Mouse (Mus musculus): ENCODE data around the gene Pelp1. TPM values are rescaled to one million over a fixed set of nuclear protein-coding genes. Genes with fewer than 3 reads are reported as not detected.
"Not testable (repeated sequence)": the region's sequence is repeated elsewhere in the genome, so short reads cannot be mapped to it uniquely, and the experiment has no call there.

Pelp1 gene
- total RNA-seq, 2 experiments from 2014 or later: 38.5 to 39.6 TPM

DNA sequence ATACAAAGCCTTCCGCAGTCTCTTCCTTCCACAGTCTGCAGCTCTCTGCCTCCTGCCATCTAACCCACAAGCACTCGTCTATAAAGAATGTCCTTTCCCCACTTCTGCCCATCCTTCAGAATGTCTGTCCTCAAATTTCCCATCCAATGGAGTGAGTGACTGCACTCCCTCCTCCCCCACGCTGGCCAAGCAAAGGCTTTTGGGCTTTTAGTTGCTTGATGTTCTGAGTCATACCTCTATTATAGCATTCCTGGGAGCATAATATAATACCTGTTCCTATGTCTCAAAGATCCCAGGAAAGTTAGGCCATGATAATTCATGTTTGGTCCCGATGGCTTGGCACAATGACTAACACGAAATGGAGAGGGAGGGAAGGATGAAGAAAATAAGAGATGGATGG is 21.7 kb upstream of the Pelp1 start:
- DNase-seq (ENCODE audit: low spot score in 2 of 2): peak in 1 of 2 experiments; percentile 14

DNA sequence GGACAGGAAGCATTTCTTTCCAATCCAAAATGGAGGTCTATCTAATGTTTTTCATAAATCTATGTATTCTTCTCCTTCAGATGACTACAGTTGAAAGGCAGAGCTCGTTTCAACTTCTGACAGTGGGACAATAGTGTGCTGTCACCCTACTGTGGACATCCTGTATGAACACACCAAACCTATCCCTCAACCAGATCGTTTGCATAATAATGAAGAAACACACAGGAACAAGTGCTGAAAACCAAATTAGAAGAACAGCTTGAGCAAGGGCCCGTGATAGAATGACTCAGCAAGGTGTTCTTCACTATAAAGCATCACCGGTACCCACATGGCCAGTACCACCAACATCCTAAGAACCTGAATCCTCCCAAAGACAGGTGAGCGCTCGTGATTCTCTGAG is 16.8 kb upstream of the Pelp1 start:
- DNase-seq (ENCODE audit: low spot score in 2 of 2): not testable (repeated sequence)

DNA sequence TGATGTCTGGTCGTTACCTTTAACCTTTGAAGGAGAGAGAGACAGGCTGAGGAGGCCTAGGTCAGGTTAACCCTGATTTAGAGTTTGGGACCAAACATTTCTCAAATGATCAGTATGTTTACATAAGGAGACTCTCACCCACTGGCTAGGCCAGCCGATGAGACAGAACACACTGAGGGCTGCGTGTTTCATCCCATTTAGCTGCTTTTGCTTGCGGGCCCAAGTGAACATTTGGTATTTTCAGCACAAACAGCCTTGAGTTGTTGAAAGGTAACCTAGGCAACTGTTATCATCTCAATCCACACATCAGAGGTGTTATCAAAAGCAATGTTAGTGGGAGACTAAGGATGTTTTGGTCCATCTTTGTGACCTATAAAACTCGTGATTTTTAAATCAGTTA is 9.7 kb upstream of the Pelp1 start:
- DNase-seq (ENCODE audit: low spot score in 2 of 2): peak in 1 of 2 experiments; percentile 14

DNA sequence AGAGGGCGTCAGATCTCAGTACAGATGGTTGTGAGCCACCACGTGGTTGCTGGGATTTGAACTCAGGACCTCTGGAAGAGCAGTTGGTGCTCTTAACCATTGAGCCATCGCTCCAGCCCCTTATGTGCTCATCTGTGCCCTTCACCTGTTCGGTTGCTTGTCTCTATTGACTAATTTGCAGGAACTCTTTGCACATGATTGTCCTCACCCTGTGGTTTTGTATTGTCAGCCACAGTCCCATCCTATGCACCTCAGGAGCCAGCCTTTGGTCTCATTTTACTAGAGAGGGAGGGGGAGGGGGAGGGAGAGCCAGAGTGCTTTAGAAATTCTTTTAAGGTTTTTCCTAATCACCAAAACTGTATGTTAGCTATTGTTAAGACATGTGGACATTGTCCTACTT is 8.4 kb upstream of the Pelp1 start:
- DNase-seq (ENCODE audit: low spot score in 2 of 2): no peak

DNA sequence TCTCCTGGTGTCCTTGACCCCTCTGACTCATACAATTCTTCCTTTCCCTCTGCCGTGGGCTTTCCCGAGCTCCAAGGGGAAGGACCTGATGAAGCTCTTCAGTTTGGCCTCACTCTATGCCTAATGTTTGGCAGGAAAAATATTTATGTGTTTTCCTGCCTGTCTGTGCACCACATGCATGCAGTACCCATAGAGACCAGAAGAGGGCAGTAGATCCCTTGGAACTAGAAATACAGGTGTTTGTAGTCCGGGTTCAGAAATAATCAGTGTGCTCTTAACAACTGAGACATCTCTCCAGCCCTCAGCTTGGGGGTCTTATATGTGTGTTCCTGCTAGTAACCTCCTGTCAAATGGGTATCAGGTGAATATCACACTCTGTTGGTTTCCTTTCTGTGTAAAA is 4.1 kb upstream of the Pelp1 start:
- peak; percentile 74 to 85 for DNase-seq (ENCODE audit: low spot score in 2 of 2)

DNA sequence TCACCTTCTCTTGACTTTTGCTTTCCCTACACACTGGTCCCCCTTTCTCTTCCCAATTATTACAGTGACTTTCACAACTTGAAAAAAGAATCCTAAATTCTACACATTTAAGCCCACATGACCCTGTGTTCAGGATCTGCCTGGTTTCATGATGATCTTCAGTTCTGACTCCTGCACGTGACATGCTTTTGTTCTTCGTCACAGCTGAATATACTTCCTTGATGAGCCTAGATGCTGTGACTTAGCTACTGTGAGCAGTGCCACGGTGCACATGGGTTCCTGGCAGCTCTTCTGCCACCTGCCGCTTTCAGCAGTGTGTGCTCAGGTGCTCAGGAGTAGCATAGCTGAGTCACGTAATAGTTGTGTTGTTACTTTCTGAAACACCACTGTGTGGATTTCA is 2.8 kb upstream of the Pelp1 start:
- no peak for DNase-seq (ENCODE audit: low spot score in 2 of 2)

DNA sequence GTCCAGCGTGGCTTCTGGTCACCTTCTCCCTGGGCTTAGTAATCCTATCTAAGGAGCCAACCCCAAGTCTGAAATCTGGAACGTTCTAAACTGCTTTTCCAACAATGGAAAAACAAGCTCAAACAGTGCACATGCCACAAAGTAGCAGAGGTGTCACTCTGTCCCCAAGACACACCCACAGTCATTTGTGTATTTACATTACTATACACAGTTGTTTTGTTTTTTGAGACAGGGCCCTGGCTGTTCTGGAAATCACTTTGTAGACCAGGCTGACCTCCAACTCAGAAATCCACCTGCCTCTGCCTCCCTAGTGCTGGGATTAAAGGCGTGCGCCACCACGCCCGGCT is 439 bp upstream of the Pelp1 start:
- DNase-seq (ENCODE audit: low spot score in 2 of 2): no peak

DNA sequence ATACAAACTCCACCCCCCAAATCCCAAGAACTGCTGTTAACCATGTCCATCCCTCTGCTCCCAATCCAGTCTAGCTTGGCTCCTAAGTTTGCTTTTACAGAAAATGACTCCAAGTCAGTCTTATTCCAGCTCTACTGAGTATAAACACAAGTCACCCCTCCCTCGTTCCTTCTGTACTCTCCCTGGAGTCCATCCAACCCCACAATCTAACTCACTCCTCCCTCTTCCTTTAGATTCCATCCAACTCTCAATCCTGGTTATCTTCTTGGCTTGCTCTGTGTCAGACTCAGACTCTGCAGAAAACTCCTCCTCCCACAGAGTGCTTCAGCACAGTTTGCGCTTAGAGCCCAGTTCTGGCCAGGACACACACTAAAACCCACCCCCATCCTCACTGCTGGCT is 6.2 kb downstream of the Pelp1 start:
- DNase-seq (ENCODE audit: low spot score in 2 of 2): no peak

DNA sequence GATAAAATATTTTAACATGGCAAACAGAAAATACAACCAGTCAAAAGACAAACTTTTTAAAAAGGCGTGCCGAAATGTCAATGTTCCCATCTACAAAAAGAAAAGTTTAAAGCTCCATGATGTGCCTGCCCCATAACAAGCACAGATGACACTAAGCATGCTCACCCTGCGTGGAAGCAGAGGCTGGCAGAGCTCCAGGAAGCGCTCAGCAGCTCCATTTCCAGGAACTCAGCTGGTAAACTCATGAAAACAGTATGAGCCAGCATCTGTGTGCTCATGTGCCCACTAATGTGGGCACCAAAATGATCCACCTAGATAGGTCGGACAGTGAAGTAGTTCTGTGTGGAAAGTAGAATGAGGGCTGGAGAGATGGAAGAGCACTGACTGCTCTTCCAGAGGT is 20.4 kb downstream of the Pelp1 start:
- DNase-seq (ENCODE audit: low spot score in 2 of 2): peak; percentile 17 to 32

DNA sequence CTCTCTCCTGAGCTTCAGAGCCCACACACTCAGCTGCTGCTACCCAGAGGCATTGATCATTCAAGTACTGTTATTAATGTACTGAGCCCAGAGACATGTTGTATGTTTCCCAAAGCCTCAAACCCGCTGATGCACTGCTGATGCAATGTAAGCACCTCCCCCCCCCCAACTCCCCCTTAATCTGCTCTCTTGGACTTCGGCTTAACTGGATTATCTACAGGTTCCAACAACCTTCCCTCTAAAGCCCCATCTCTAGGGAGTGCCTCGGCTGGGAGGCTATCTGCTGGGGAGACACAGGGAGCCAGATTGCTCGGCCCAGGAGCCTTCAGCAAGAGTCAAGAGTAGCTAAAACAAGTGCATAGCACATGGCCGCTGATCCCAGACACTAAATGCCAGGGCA is 22.4 kb downstream of the Pelp1 start:
- no peak for DNase-seq (ENCODE audit: low spot score in 2 of 2)

DNA sequence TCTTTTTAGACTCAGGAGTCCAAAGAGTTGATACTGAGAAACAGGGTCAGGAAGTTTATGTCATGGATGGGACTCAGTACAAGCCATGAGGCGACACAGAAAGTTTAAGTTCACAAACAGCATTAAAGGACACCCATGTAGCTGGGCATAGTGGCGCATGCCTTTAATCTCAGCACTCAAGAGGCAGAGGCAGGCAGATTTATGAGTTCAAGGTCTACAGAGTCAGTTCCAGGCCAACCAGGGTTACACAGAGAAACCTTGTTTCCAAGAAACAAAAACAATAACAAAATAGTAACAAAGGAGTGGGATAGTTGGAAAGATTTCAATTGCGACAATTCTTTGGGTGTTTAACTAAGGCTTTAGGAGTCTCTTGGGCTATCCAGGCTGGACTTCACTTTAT is 25.7 kb downstream of the Pelp1 start:
- no peak for DNase-seq (ENCODE audit: low spot score in 2 of 2)

DNA sequence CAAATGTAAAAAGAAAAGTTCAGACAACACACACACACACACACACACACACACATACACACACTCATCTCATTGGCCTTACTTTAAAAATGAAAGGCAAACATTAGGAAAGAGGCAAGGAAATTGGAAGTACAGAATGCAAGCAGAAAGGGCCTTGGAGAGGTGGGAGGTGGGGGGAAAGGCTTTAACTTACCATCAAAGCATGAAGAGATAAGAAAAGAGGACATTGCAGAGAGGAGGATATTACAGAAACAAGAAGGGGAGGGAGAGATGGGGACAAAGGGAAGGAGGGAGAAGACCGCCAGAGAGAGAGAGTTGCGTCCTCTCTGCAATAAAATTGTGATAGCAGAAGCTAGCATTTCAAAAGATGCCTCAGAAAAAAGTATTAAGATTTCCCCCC is 28.5 kb downstream of the Pelp1 start:
- DNase-seq (ENCODE audit: low spot score in 2 of 2): no peak

DNA sequence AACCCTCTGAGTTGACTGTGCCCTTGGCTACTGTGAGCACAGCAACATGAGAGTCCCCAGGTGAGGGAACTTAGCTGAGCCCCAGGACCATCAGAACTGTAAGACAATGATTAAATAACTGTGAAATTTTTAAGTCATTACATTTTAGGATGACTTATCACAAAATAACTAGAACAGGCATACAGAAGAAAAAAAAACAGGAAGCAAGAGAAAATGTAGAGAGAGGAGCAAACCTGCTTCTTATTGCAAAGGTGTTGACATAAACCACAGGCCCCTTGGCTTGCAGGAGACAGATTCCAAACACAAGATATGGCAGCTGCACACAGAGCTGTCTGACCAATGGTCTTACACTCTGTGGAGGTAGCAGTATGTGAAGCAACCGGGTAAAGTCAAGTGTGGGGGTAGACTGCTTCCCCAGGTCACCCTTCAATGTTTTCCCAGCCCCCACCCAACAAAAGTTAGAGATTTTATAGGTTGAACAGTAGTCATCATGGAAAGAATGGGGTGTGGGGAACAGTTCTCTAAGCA is 29.3 kb downstream of the Pelp1 start:
- DNase-seq (ENCODE audit: low spot score in 2 of 2): no peak

DNA sequence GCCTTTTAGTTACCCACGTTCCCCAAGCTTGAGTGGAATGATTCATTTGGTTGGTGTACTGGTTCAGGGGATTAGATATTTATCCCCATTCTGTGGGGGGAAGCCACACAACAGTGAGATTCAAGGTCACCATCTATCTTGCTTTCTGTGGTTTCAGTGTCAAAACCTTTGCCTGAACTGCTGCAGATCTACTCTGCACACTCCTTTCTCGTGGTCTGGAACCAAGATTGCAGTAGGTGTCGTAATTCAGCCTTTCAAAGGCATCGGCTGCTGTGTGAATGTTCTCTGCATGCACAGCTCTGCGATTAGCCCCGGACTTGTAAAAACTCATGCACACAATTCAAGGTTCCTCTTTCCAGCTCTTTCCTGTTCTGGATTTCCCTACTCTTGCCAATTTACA is 33.8 kb downstream of the Pelp1 start:
- DNase-seq (ENCODE audit: low spot score in 2 of 2): no peak

DNA sequence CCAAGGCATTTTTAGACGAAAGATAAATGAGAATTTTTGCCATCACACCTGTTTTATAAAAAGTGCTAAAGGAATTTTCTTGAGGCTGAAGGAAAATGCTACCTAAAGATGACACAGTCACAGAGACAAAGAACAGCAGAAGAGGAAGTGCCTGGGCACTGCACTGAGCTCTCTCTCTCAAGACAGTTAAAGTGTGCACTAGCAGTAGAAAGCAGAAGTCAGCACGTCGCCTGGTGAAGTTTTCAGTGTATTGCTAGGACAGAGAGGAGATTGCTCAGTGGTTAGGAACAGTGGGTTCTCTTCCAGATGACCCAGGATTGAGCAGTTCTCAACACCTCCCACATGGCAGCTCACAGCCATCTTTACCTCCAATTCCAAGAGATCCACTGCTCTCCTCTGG is 35.5 kb downstream of the Pelp1 start:
- no peak for DNase-seq (ENCODE audit: low spot score in 2 of 2)

DNA sequence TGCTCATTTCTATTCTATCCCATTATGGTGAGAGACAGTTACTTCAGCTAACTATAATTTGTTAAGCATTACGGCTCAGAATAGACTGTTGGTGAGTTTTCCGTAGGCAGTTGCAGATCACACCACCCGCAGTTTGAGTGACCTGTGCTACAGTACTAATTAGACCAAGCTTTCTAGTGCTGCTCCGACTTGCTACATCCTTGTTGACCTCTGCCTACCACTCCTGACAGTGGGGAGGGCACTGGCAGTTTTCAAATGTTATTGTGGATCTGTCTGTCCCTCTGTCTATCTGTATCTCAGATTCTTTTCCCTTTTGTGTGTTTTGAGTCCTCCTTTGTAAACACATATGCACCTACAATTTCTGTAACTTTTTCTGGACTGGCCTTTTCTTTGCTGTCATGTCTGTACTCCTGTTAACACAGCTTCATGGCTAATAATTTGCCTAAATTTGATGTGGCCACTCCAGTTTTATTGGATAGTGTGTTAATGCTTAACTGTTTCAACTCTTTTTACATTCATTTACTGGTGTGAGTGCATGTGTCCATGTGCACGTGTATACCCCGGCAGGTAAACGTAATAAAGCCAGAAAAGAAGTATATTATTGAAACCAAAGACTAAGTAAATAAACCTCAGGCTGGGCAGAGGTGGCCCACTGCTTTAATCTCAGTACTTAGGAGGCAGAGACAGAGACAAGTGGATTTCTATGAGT is 36.8 kb downstream of the Pelp1 start:
- no peak for DNase-seq (ENCODE audit: low spot score in 2 of 2)

DNA sequence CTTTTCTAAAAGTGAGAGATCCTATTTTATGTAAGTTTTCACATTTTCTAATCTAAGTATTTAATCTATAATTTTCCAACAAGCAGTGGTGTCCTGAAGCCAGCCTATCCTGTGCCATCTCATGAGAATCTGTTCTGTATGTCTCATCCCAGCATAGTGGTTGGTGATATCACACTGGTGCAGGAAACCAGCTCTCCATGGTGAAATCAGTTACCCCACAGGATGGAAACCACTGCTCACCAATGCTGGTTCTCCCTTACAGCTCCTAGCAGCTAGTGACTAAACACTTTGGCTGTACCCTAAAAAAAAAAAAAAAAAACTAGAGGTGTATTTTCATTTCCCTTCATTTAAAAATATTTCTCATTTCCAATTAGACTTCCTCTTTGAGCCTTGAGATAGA is 37.4 kb downstream of the Pelp1 start:
- DNase-seq (ENCODE audit: low spot score in 2 of 2): no peak

DNA sequence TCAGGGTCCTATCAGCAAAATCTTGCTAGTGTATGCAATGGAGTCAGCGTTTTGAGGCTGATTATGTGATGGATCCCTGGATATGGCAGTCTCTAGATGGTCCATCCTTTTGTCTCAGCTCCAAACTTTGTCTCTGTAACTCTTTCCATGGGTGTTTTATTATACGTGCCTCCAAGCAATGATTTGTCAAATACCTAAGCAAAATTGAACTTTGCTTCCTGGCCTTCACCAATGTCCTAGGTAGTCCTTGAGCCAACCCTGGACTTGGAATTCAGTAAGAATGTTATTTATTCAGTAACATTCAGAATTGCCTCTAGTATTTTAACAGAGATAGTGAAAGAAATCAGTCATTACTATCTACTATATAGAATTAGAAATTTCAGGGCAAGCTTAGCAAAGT is 41.2 kb downstream of the Pelp1 start:
- not testable (repeated sequence) for DNase-seq (ENCODE audit: low spot score in 2 of 2)

DNA sequence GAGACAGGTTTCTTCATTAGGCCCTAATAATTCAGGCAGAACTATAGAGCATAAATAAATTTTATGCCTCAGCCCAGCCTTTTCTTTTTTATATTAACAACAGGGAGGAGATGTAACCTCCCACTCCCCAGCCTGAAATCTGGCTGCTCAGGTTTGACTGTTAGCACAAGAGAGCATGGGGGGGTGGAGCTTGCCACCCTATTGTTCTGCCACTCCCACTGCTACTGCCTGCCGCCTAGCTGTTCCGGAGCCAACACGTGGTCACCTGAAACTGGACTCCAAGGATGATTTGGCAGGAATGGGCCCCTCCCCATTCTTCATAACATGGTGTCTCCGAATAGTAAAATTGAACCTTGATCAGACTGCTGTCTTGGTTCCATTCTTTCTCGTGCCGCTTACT is 42.1 kb downstream of the Pelp1 start:
- DNase-seq (ENCODE audit: low spot score in 2 of 2): not testable (repeated sequence)

DNA sequence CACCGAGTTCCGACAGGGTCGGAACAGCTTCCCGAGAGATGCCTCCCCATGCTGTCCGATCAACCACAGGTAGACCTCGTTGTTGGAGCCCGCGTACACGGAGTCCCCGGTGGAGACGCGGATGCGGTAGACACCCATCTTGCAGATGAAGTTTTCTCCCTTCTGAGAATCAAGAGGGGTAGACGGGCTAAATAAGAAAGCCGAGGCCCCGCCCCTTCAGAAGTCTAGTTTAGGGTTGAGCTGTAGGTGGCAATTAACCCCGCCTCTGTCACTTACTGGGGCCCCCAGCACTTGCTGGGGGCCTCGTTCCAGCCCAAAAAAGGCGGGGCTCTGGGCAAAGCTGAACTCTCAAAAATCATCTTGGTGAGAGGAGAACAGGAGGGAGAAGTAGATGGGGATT is 58.0 kb downstream of the Pelp1 start, which contains the start of gene Alox15:
Gene Alox15 (minus strand): TSS at position 164 of the 400 bp plus-strand sequence.
- DNase-seq (ENCODE audit: low spot score in 2 of 2): no peak

DNA sequence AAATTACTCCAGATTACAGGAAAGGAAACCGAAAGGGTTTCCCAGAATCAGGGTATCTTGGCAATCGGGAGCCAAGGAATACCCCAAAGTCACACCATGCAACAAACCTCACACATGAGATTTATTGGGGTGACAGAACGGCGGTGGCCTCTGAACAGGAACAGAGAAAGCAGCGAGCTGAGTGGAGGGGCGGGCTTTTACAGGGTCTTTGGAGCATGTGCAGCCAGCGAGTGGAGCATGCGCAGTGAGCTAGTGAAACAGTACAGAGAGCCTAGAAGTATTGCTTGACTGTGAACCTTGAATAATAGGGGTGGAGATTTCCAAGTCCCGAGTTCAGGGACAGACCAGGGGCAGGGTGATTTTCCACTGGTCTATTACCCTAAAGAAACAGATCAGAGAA is 61.2 kb downstream of the Pelp1 start:
- DNase-seq (ENCODE audit: low spot score in 2 of 2): no peak

DNA sequence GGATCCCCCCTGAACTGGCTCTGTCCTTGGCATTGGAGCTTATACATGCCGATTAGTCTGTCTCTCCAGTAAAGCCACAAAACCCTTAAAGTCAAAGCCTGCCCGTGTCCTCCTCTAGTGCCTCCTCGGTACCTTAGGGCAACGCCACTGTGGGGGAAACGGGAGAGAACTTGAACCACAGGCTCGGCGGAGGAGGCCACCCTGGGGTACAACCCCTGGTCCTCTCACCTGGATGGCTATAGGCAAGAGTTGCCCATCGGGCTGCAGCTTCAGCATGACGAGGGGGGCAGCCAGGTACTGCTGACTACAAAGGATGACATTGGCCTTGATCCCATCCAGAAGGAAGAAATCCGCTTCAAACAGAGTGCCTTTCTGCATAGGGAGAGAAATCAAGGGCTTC is 62.0 kb downstream of the Pelp1 start:
- no peak for DNase-seq (ENCODE audit: low spot score in 2 of 2)

DNA sequence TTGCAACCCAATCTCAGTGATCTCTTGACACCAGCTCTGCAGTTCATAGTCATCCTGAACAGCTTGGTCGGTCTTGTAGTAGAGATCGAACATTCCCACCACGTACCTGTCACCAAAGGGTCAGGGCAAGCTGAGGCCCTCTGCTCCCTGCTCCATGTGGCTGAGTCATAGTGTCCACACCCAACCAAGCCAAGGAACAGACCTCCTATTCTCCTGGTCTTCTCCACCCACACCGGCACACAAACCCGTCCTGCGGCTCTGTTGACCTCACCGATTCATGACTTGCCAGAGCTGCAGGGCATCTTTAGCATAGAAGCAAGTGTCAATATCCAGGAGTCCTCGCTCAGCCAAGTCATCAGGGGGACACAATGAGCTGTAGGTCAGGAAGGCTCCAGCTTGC is 64.3 kb downstream of the Pelp1 start:
- DNase-seq (ENCODE audit: low spot score in 2 of 2): no peak
